11 mouse cellular contexts compared by ENCODE assay signal in genomic region chr9:30234501-30235163, GRCm38 (mm10).
DNase-seq lines count a peak whose midpoint lies in the region; TF ChIP-seq lines count a peak whose summit lies in the region.
"Had no signal": no experiment of that assay in that cellular context is flagged by ENCODE, and none has a peak within 500 bp of the region (broad histone marks: within the 10 kb centered on the region; RNA-seq: fewer than 3 reads in every experiment).

No protein-coding gene starts in this region.

- intact Hi-C loops in left cerebral cortex, adult 2 months (cut with DNase I): no loop called here

- H3K4me1 ChIP-seq in cortical plate, adult 2 months (ENCODE audit: control insufficient read depth, insufficient read depth, low read length): 0 out of 2 replicates have a peak, but pooled peaks cover 2% of the 10 kb centered on the region
- H3K4me1 ChIP-seq in lung, adult 2 months (ENCODE audit: control insufficient read depth, insufficient read depth, low read length): no peaks in the 10 kb centered on the region
- H3K4me1 ChIP-seq: embryonic facial prominence, embryonic 13.5 days; stomach, embryonic 15.5 days had no signal

- no peak for TF ChIP-seq POLR2A in cortical plate, adult 2 months (IDR thresholded peaks at IDR 0.05; ENCODE audit: extremely low read depth, insufficient read depth, low read length)
- no peak for TF ChIP-seq POLR2A in lung, adult 2 months (IDR thresholded peaks at IDR 0.05; ENCODE audit: borderline replicate concordance, extremely low read depth, low read depth, low read length)

- TF ChIP-seq CTCF in cortical plate, adult 2 months (IDR thresholded peaks at IDR 0.05; ENCODE audit: extremely low read depth, insufficient read depth, low read length): no peak
- TF ChIP-seq CTCF in left cerebral cortex, adult 2 months (IDR thresholded peaks at IDR 0.05): no peak
- no peak for TF ChIP-seq CTCF in lung, adult 2 months (IDR thresholded peaks at IDR 0.05; ENCODE audit: insufficient read depth, low read length)

- DNase-seq in adrenal gland, adult 2 months: peak; percentile 37
- DNase-seq in adrenal gland, postnatal 14 days: no peak
- peak; percentile 60 for DNase-seq in Muller cell, postnatal 12 days (ENCODE audit: inconsistent ontology term)
- DNase-seq in left cerebral cortex, adult 2 months (ENCODE audit: extremely low spot score in 1 of 2, low spot score in 2 of 2): peak; percentile 48 to 53
- no peak for DNase-seq in lung, postnatal 25 days (ENCODE audit: low spot score)
- no peak for DNase-seq in kidney, adult 9 months
- DNase-seq in lung, adult 2 months: no peak

- peak overlapping the region; percentile 56; the same call in 1 of the 2 replicates for H3K27ac ChIP-seq in cortical plate, adult 2 months (ENCODE audit: insufficient read depth, low read length)
- peak overlapping the region; percentile 76 for H3K27ac ChIP-seq in left cerebral cortex, adult 2 months
- H3K27ac ChIP-seq: embryonic facial prominence, embryonic 13.5 days; limb, embryonic 13.5 days; stomach, embryonic 15.5 days had no signal

- WGBS in lung, adult 2 months: 71% methylated on average over 8 of the region's 8 CpGs

- H3K4me3 ChIP-seq in cortical plate, adult 2 months (ENCODE audit: insufficient read depth, low read length): no peak overlapping the region
- no peak overlapping the region for H3K4me3 ChIP-seq in left cerebral cortex, adult 2 months
- no peak overlapping the region for H3K4me3 ChIP-seq in lung, adult 2 months (replicated peaks; ENCODE audit: extremely low read depth, low read depth, low read length)
- H3K4me3 ChIP-seq: embryonic facial prominence, embryonic 13.5 days; limb, embryonic 13.5 days; stomach, embryonic 15.5 days had no signal

Comparison
In these comparisons a context has a peak if more than half of its experiments do, and no peak if none do; other contexts are left out.
1. DNase-seq: peak in adrenal gland, adult 2 months (single experiment), Muller cell, postnatal 12 days (single experiment) and left cerebral cortex, adult 2 months (2 of 2); none in adrenal gland, postnatal 14 days (single experiment), lung, postnatal 25 days (single experiment), kidney, adult 9 months (single experiment) and lung, adult 2 months (single experiment).